Mouse (Mus musculus) cerebellum, adult 11 months (tissue): ENCODE measurements around the gene Aga.
"Not testable (repeated sequence)": the region's sequence is repeated elsewhere in the genome, so short reads cannot be mapped to it uniquely, and the experiment has no call there.

Experiments
- DNase-seq: peaks from one replicate; pipeline ENCODE4 v3.0.0; 2022

Aga gene

DNA sequence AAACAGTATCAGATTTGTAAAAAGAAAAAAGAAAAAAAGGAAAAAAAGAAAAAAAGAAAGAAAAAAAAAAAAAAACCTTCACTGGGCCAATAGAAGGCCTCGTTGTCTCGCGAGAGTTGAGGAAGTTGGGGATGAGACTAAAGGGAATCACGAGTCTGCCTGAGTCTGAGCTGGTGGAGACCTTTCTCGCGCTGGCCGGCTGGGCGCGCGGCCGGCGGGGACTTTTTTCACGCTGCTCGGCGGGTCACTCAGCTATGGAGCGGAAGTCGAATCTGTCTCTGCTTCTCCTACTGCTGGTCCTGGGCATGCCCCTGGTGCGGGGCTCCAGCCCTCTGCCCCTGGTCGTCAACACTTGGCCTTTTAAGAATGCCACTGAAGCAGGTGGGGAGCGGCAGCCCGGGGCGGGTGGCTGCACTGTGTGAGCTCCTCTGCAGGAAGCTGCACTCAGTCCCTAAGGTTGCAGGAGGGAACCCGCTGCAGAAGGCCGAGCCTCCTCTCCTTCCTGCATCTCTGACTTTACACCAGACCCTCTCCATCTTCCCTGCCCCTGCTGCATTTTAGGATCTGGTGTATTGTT lies at the start of gene Aga:
Aga (plus strand) TSS at position 177 of the 577 bp plus-strand sequence.
- peak; percentile 68 for DNase-seq

DNA sequence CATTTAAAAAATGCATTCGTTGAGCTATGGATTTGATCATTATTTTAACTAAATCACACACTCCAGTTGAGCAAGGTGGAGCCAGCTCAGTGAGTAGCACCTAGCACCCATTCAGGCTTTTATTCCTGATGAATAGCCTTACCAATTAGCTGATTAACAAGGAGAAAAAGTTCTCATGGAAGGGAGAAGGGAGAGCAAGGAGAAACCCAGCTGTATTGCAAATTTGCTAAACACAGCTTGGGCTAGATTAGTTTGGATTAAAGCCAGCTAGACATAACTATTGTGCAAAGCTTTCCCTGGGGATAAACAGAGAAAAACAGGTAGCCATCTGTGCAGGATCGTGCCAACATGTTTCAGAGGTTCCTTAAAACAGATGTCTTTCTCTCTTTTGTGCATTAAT lies 22.5 kb upstream of the Aga start:
- DNase-seq, result no peak

DNA sequence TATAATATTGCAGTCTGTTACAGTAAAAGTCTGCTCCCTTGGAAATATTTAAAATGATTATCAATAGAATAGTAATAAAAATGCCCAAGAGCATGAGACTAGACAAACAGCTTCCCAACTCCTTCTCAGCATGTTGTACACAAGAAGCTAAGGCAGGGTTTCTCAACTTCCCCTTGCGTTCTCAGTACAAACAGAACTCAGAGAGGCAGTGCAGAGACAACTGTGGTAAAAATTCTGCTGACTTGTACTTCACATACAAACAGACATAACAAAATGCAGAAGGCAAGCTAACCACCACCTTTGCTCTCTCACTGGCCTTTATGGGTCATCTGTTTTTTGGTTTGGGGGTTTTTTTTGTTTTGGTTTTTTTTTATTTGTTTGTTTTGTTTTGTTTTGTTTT lies 15.3 kb upstream of the Aga start:
- DNase-seq, result no peak

DNA sequence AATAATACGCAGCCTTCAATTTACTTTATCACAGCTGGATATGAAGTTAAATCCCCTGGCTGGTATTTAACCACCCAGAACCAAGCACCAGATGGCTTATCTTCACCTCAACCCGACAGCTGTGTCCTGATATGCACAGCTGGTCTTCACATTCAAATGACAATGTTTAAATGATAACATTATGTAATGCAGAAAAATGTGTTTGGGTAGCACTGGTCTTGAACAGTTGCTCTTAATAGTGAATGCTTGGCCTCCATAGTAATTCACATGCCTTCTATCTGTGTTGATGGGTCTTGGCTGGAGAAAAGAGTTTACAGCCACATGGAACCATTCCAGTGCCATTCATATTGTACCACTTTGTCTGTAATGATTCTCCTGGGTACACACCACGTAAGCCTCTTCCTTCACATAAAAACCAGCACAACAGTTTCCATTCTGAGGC lies 14.6 kb upstream of the Aga start:
- no peak for DNase-seq

DNA sequence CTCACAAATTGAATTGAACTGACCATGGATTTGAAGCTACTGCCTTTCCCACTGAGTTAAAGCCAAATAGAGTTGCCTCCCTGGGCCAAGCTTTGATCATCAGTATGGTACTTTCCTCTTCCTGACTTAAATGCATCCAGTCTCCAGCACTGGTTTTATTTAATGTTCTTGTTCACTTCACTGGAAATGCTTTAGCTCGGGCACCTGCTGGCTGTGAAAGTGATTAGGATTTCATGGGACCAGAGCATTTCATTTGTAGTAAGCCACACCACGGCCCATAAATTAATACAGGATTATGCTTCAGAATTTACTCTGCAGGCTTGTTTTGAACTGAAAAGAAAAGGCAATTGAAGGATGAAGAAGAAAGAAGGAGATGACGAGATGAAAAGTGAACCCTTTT lies 26.5 kb downstream of the Aga start:
- DNase-seq, result not testable (repeated sequence)

DNA sequence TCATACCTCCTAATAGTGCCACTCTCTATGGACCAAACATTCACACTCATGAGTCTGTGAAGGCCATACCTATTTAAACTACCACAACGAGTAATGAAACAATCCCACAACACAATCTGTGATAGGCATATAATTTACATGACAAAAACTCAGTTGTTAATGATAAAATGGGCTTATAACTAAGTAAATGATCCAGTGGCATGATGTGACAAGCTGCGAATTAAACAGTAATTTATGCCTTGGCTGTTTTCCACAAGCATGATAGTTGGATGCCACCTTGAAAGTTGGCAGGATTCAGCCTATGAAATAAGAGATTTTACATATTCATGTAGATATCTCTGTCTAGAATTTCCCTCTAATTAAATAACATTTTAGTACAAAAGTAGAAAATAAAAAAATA lies 28.1 kb downstream of the Aga start:
- no peak for DNase-seq

DNA sequence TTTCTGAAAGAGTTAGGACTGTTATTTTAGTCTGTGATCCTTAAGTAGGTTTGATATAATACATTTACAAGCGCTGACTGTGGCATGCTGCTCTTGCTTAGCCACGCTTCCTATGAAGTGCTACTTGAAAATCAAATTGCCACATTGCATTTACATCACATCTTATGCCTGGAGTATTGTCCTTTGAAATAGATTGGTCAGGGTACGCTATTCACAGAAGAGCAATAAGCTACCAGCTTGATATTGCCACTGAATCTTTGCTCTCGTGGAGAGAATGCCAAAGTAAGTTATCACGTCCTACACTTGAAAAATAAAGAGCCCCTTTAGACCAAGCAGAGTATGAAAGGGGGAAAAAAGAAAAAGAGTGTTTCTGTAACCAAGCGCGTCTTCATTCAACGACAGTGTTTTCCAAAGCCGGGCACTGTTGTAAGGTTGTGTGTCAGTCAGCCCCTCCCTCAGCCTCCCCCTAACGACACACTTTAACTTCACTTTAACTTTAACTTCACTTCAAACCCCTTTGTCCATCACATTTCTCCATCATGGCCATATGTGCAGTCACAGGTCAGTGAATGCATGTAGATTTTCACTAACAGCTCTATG lies 51.0 kb downstream of the Aga start:
- DNase-seq, result no peak

DNA sequence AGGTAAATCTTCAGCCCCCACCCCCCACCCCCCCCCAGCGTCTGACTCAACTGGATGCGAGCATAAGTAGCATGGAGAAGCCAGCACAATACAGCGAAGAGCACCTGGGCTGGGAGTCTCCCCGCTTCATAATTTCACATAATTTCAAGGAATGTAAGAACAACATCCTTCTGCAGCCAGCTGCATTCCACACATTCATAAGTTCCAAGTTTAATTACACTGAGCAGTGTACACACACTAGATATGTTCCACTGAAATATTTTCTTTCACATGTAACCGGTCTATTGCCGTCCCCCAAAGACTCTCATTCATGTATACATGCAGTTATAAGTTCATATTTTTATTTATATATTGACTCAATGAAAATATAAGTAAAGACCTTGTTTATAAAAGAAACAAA lies 54.7 kb downstream of the Aga start:
- DNase-seq, result no peak
